In genomic region chr4:124102684-124103083, GRCm38 (mm10) we compare ENCODE assay signal across 8 mouse cellular contexts.
DNase-seq lines count a peak whose midpoint lies in the region; ATAC-seq and TF ChIP-seq lines count a peak whose summit lies in the region.

No protein-coding gene starts in this region.

- H3K9ac ChIP-seq in hindbrain, postnatal 0 days (replicated peaks; ENCODE audit: low read length), result no peak overlapping the region
- no peak overlapping the region for H3K9ac ChIP-seq in hindbrain, embryonic 14.5 days

- H3K4me2 ChIP-seq in hindbrain, postnatal 0 days (ENCODE audit: low read depth, low read length), result no peak overlapping the region
- no peak overlapping the region for H3K4me2 ChIP-seq in hindbrain, embryonic 14.5 days (replicated peaks)

- POLR2A ChIA-PET in Patski (lab: Charles Lee), result no interaction called here

- H3K36me3 ChIP-seq in hindbrain, postnatal 0 days (ENCODE audit: insufficient read depth, low read length), result no peaks in the 10 kb centered on the region
- no peaks in the 10 kb centered on the region for H3K36me3 ChIP-seq in hindbrain, embryonic 14.5 days (replicated peaks; ENCODE audit: control insufficient read depth, insufficient read depth)

- H3K9me3 ChIP-seq in hindbrain, postnatal 0 days (ENCODE audit: low read length), result no peaks in the 10 kb centered on the region
- no peaks in the 10 kb centered on the region for H3K9me3 ChIP-seq in hindbrain, embryonic 14.5 days (ENCODE audit: control insufficient read depth, low read length)

- H3K27ac ChIP-seq in hindbrain, postnatal 0 days, result no peak overlapping the region
- no peak overlapping the region for H3K27ac ChIP-seq in hindbrain, embryonic 14.5 days

- no peaks in the 10 kb centered on the region for H3K27me3 ChIP-seq in hindbrain, postnatal 0 days (ENCODE audit: insufficient read depth, low read length)
- no peaks in the 10 kb centered on the region for H3K27me3 ChIP-seq in hindbrain, embryonic 14.5 days (ENCODE audit: control insufficient read depth, insufficient read depth, low read length)
- no peaks in the 10 kb centered on the region for H3K27me3 ChIP-seq in Patski

- in situ Hi-C loops in Patski (cut with MboI; ENCODE audit: low pct_unique_long_range_greater_than_20kb), result no loop called here

- no peak for ATAC-seq in hindbrain, postnatal 0 days
- ATAC-seq in hindbrain, embryonic 14.5 days (ENCODE audit: low FRiP score), result no peak
- no peak for ATAC-seq in Patski
- ATAC-seq in cerebellum, adult (ENCODE audit: insufficient number of reproducible peaks, low FRiP score, low TSS enrichment), result no peak

- DNase-seq in hindbrain, postnatal 0 days (ENCODE audit: low spot score), result no peak
- DNase-seq in hindbrain, embryonic 14.5 days (ENCODE audit: low spot score), result no peak
- DNase-seq in 416B (ENCODE audit: low read depth) (peak; percentile 31), Patski (ENCODE audit: low read depth, low spot score) (no peak)
- DNase-seq in kidney, postnatal 10 days, result peak; percentile 46
- DNase-seq in thymus, postnatal 4 days, result peak; percentile 63
- DNase-seq in frontal cortex, postnatal 10 days (ENCODE audit: low spot score in 2 of 2), result no peak

- CTCF ChIA-PET in Patski (lab: Charles Lee), result no interaction called here

- H3K4me3 ChIP-seq in hindbrain, postnatal 0 days (ENCODE audit: low read length), result no peak overlapping the region
- no peak overlapping the region for H3K4me3 ChIP-seq in hindbrain, embryonic 14.5 days (replicated peaks; ENCODE audit: low read length)

- 33% methylated on average over 2 of the region's 2 CpGs for WGBS in hindbrain, postnatal 0 days
- WGBS in hindbrain, embryonic 14.5 days, result 44% methylated on average over 2 of the region's 2 CpGs

- no peaks in the 10 kb centered on the region for H3K4me1 ChIP-seq in hindbrain, postnatal 0 days (ENCODE audit: insufficient read depth, low read length)
- no peaks in the 10 kb centered on the region for H3K4me1 ChIP-seq in hindbrain, embryonic 14.5 days (replicated peaks; ENCODE audit: control insufficient read depth, insufficient read depth, low read length)

- TF ChIP-seq CTCF in hindbrain, postnatal 0 days (IDR thresholded peaks at IDR 0.05; ENCODE audit: low read depth), result peak; percentile 52
- TF ChIP-seq CTCF in Patski (IDR thresholded peaks at IDR 0.05), result peak; percentile 38

Comparison
In these comparisons a context has a peak if more than half of its experiments do, and no peak if none do; other contexts are left out.
1. DNase-seq: peak in 416B (single experiment), kidney, postnatal 10 days (single experiment) and thymus, postnatal 4 days (single experiment); none in hindbrain, postnatal 0 days (single experiment), hindbrain, embryonic 14.5 days (single experiment), Patski (single experiment) and frontal cortex, postnatal 10 days (0 of 2).